Mouse (Mus musculus) stomach, embryonic 16.5 days (tissue): Measurements from ENCODE around the gene Zzef1. TPM values are rescaled to one million over a fixed set of nuclear protein-coding genes. Genes with fewer than 3 reads are reported as not detected.
"Not testable (repeated sequence)": the region's sequence is repeated elsewhere in the genome, so short reads cannot be mapped to it uniquely, and the experiment has no call there.

ENCODE experiments used
- ATAC-seq: fragments of 200-750 bp; cut with Nextera tagmentation; 2 replicates; pipeline ENCODE4 v1.8.0; 2017; ENCODE audit warnings: moderate number of reproducible peaks, moderate TSS enrichment; ENCODE audit not compliant: insufficient read depth, low FRiP score
- H3K27ac ChIP-seq: fragments of 300-500 bp; sonication (generic); 2 replicates; pipeline ENCODE4 v1.5.1; 2014; ENCODE audit warnings: low read length
- H3K27me3 ChIP-seq: fragments of 300-500 bp; sonication (generic); 2 replicates; pipeline ENCODE4 v1.6.1; 2014; ENCODE audit warnings: low read length, control low read depth, mixed read lengths; ENCODE audit not compliant: control insufficient read depth, insufficient read depth
- H3K36me3 ChIP-seq: fragments of 300-500 bp; sonication (generic); 2 replicates; pipeline ENCODE4 v1.6.1; 2014; ENCODE audit warnings: low read length; ENCODE audit not compliant: control insufficient read depth, insufficient read depth
- H3K4me1 ChIP-seq: fragments of 300-500 bp; sonication (generic); 2 replicates; pipeline ENCODE4 v1.6.1; 2014; ENCODE audit warnings: low read length, control low read depth, mixed read lengths; ENCODE audit not compliant: control insufficient read depth, insufficient read depth
- H3K4me2 ChIP-seq: fragments of 300-500 bp; sonication (generic); 2 replicates; pipeline ENCODE4 v1.6.1; 2014; ENCODE audit warnings: low read depth, low read length, mixed read lengths
- H3K4me3 ChIP-seq: fragments of 300-500 bp; sonication (generic); replicated peaks from 2 replicates; pipeline ENCODE4 v1.5.1; 2014; ENCODE audit warnings: mild to moderate bottlenecking, low read length
- H3K9ac ChIP-seq: fragments of 300-500 bp; sonication (generic); 2 replicates; pipeline ENCODE4 v1.6.1; 2014; ENCODE audit warnings: low read length
- H3K9me3 ChIP-seq: fragments of 300-500 bp; sonication (generic); replicated peaks from 2 replicates; pipeline ENCODE4 v1.6.1; 2016; ENCODE audit warnings: low read length, control low read depth; ENCODE audit not compliant: control insufficient read depth
- WGBS: fragments of 180-500 bp; shearing (Covaris S2); extraction: QIAGEN DNeasy Blood & Tissue Kit; methylation state at CpG from one replicate; pipeline ENCODE4 v1.1.7; 2014; 5-methylcytosine and 5-hydroxymethylcytosine counted together
- polyA plus RNA-seq: library from polyadenylated mRNA; unstranded; fragments of >200 nt; fragmentation: Nextera tagmentation; extraction: Ambion mirVana; gene quantifications from 2 replicates; pipeline ENCODE4 v1.2.1, GENCODE M21; 2015

Gene Zzef1
- polyA plus RNA-seq, 1 experiment from 2014 or later: 9.5 TPM

DNA sequence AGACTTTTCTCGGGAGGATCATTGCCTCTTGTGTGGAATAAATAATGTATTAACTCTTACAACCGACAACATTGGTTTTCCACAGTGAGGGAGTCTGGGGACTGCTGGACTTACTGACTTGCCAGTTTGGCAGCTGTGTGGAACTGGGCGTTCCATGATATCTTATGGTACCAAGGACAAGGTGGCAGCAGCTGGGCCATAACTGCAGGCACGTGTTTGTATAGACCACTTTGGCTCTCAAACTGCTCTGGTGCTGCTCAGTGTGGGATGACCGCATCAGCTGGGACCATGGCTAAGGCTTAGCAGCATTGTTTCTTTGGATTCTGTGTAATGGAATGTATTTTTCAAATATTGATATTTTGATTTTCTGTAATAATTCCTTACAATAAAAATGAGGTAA lies 25.2 kb upstream of the Zzef1 start:
- H3K36me3 ChIP-seq: 0 out of 2 replicates have a peak, but pooled peaks cover 5% of the 10 kb centered on the region
- no peaks in the 10 kb centered on the region for H3K27me3 ChIP-seq
- no peak overlapping the region for H3K4me2 ChIP-seq
- 79% methylated on average over 5 of the region's 5 CpGs for WGBS
- no peaks in the 10 kb centered on the region for H3K9me3 ChIP-seq
- H3K9ac ChIP-seq: no peak overlapping the region
- H3K27ac ChIP-seq: no peak overlapping the region
- no peaks in the 10 kb centered on the region; the same call in 1 of the 2 replicates for H3K4me1 ChIP-seq
- H3K4me3 ChIP-seq: no peak overlapping the region
- no peak for ATAC-seq

DNA sequence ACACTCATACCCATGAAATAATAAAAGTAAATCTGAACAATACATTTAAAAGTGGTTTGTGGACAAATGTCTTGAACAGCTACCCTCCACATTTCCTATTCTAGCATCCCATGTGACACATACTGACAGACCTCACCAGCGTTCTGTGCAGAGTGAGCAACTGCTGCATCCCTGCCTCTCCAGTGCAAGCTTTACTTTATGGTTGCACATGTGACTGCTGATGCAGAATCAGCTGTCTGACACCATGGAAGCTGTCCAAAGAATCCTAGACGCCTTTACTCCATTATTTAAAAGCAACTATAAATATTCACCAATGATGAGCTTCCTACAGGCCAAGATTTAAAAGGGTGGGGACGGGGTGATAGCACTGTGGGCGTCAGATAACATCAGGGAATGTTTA lies 24.6 kb upstream of the Zzef1 start:
- H3K4me1 ChIP-seq: no peaks in the 10 kb centered on the region; the same call in 1 of the 2 replicates
- H3K9ac ChIP-seq: no peak overlapping the region
- no peaks in the 10 kb centered on the region for H3K27me3 ChIP-seq
- H3K4me2 ChIP-seq: no peak overlapping the region
- 0 out of 2 replicates have a peak, but pooled peaks cover 5% of the 10 kb centered on the region for H3K36me3 ChIP-seq
- no peaks in the 10 kb centered on the region for H3K9me3 ChIP-seq
- H3K27ac ChIP-seq: no peak overlapping the region
- no peak overlapping the region for H3K4me3 ChIP-seq
- ATAC-seq: no peak
- 51% methylated on average over 4 of the region's 4 CpGs for WGBS

DNA sequence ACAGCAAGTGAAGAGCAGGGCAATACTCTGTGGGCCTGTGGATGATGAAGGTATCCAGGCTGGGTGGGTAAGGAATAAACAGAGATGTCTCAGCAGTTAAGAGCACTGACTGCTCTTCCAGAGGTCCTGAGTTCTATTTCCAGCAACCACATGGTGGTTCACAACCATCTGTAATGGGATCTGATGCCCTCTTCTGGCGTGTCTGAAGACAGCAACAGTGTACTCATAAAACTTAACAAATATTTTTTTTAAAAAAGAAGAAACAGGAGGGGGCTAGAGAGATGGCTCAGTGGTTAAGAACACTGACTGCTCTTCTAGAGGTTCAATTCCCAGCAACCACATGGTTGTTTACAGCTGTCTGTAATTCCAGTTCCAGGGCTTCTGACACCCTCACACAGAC lies 23.4 kb upstream of the Zzef1 start:
- not testable (repeated sequence) for H3K27me3 ChIP-seq, ATAC-seq, H3K4me2 ChIP-seq, H3K36me3 ChIP-seq, H3K4me3 ChIP-seq, H3K27ac ChIP-seq, H3K9ac ChIP-seq, H3K4me1 ChIP-seq, H3K9me3 ChIP-seq
- WGBS: 17% methylated on average over 1 of the region's 1 CpGs

DNA sequence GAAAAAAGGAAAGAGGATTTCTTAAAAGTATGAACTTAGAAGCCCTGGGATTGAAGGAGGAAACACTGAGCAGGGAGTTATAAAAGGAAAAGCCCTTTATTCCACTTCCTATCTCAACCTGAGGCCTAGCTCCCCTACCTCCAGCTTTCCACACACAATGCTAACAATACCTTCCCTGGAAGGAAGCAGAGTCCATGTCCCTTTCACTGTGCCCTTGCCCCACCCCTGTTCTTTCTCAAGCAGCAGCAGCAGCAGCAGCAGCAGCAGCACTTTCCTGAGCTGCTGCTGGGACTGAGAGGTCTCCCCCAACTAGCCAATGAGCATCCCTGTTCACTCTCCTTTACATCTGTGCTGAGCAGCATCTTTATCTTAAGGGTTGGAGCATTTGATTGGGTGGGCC lies 17.1 kb upstream of the Zzef1 start:
- no peak overlapping the region for H3K27ac ChIP-seq
- ATAC-seq: peak; percentile 58; the same call in 1 of the 2 replicates
- H3K36me3 ChIP-seq: no peaks in the 10 kb centered on the region
- H3K4me2 ChIP-seq: no peak overlapping the region
- H3K27me3 ChIP-seq: no peaks in the 10 kb centered on the region
- no peaks in the 10 kb centered on the region for H3K4me1 ChIP-seq
- no peak overlapping the region for H3K4me3 ChIP-seq
- no peaks in the 10 kb centered on the region for H3K9me3 ChIP-seq
- no peak overlapping the region for H3K9ac ChIP-seq

DNA sequence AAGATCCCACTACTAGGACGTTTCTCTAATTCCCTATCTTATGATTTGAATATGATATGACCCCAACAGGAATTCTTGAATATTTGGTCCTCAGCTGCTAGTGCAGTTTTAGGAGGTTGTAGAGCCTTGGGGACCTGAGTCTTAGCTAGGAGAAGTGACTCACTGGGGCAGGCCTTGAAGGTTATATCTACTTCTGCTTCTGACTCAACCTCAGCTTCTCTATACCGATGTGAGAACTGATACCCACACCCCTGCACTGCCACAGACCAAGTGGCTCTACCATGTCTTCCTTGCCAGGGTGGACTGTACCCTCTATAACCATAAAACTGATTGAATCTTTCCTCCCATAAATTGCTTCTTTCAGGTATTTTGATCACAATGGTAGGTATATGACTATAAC lies 13.9 kb upstream of the Zzef1 start:
- WGBS: 53% methylated on average over 2 of the region's 2 CpGs
- no peak overlapping the region for H3K9ac ChIP-seq
- H3K4me2 ChIP-seq: no peak overlapping the region
- H3K36me3 ChIP-seq: no peaks in the 10 kb centered on the region
- H3K27me3 ChIP-seq: no peaks in the 10 kb centered on the region
- no peaks in the 10 kb centered on the region for H3K4me1 ChIP-seq
- no peak overlapping the region for H3K27ac ChIP-seq
- H3K9me3 ChIP-seq: no peaks in the 10 kb centered on the region
- ATAC-seq: no peak
- H3K4me3 ChIP-seq: no peak overlapping the region

DNA sequence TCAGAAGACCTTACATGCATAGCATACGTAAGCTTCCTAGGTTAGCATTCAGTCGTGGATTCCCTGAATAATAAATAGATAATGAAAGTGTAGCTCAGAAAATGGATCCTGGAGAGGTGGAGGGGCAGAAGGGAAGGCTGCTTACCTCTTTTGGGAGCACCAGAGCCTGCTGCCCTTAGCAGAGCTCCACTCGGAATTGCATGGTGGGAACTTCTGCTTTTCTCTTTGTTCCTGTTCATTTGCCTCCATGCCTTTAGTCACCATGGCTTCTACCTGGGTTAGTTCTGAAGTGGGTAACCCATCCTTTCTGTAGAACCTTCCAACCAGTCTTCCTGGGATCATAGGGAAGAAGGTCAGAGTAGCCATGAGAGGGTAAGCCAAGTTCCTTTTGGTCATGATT lies 13.5 kb upstream of the Zzef1 start:
- no peak overlapping the region for H3K9ac ChIP-seq
- 79% methylated on average over 3 of the region's 3 CpGs for WGBS
- no peaks in the 10 kb centered on the region for H3K27me3 ChIP-seq
- no peak overlapping the region for H3K4me3 ChIP-seq
- no peaks in the 10 kb centered on the region for H3K36me3 ChIP-seq
- H3K27ac ChIP-seq: no peak overlapping the region
- H3K4me1 ChIP-seq: no peaks in the 10 kb centered on the region
- ATAC-seq: no peak
- no peaks in the 10 kb centered on the region for H3K9me3 ChIP-seq
- H3K4me2 ChIP-seq: no peak overlapping the region

DNA sequence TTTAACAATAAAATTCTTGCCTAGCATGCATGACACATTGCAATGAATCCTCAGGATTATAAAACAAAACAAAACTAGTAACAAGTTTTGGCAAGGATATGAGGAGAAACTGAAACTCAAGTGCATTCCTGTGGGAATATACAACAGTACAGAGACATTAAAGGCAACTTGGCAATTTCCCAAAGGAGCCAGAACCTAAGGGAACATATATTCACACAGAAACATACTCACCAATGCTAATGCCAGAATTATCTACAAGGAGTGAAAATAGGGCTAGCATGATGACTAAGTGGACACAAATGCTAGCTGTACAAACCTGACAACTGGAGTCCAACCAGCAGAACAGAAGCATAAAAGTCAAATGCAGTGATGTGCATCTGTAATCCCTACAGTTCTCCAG lies 4.0 kb upstream of the Zzef1 start:
- Histone ChIP-seq H3K4me3 (no peak overlapping the region), H3K4me1 (no peaks in the 10 kb centered on the region), H3K4me2 (no peak overlapping the region), H3K36me3 (no peaks in the 10 kb centered on the region), H3K27me3 (no peaks in the 10 kb centered on the region), H3K9me3 (no peaks in the 10 kb centered on the region), H3K9ac (no peak overlapping the region), H3K27ac (no peak overlapping the region)
- no peak for ATAC-seq

DNA sequence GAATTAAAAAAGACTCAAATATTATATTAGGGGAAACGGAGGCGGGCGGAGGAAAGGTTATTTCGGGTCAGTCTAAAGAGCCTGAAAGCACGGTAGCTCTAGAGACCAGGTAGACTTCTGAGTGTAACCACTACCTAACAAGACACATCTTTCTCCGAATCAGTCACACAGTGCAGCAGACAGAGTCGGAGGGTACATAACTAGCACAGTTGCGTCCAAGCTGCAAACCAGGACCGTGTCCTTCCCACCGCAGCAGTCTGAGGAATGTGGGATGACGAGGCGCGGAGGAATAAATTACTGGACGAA lies 924 bp upstream of the Zzef1 start:
- Histone ChIP-seq H3K27me3 (no peaks in the 10 kb centered on the region), H3K4me1 (no peaks in the 10 kb centered on the region), H3K4me2 (peak overlapping the region; percentile 79), H3K27ac (peak overlapping the region; percentile 70), H3K9me3 (no peaks in the 10 kb centered on the region), H3K9ac (peak overlapping the region; percentile 91), H3K36me3 (no peaks in the 10 kb centered on the region), H3K4me3 (peak overlapping the region; percentile 96)
- WGBS: 14% methylated on average over 14 of the region's 14 CpGs
- peak; percentile 19; the same call in 1 of the 2 replicates for ATAC-seq

DNA sequence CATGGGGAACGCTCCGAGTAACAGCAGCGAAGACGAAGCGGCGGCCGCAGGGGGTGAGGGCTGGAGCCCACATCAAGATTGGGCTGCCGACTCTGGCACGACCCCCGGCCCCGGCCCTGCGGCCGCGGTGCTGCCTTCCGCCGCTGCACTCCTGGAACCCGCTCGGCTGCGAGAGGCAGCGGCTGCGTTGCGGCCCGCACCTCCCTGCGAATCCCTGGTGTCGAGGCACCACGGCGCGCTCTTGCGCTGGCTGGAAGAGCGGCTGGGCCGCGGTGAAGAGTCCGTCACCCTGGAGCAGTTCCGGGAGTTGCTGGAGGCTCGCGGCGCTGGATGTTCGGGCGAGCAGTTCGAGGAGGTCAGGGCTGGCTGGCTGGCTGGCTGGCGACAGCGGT lies 266 bp downstream of the Zzef1 start:
- Histone ChIP-seq H3K27ac (peak overlapping the region; percentile 14), H3K27me3 (no peaks in the 10 kb centered on the region), H3K4me1 (no peaks in the 10 kb centered on the region), H3K9ac (peak overlapping the region; percentile 91), H3K4me3 (peak overlapping the region; percentile 96), H3K36me3 (no peaks in the 10 kb centered on the region), H3K4me2 (peak overlapping the region; percentile 90), H3K9me3 (no peaks in the 10 kb centered on the region)
- peak; percentile 61; the same call in 1 of the 2 replicates for ATAC-seq
- WGBS: 0% methylated on average over 42 of the region's 42 CpGs

DNA sequence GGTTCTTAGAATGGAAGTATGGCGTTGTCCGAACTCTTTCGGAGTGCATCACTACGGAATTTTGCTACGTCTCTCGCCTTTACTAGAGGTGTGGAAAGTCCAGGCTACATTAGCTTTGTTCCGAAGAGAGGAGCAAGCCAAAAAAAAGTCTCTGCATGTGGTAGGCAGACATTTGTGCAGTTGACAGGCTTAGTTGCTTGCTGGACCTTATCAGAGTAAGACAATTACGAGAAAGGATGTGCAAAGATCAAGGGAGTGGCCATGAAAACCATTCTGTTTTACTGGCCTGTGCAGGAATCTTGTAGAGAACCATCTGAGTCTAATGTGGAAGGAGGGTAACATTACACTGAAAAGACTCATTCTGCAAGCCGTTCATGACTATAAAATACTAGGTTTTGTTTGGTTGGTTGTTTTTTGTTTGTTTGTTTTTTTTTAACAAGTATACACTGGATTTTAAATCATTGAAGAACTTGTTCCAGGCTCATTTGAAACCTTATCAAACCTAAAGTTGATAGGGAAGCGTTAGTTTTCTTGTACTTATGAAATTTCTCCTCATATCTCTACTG lies 830 bp downstream of the Zzef1 start:
- H3K4me3 ChIP-seq: peak overlapping the region; percentile 96
- no peak overlapping the region for H3K27ac ChIP-seq
- H3K9me3 ChIP-seq: no peaks in the 10 kb centered on the region
- no peak for ATAC-seq
- 13% methylated on average over 10 of the region's 10 CpGs for WGBS
- peak overlapping the region; percentile 90 for H3K4me2 ChIP-seq
- H3K27me3 ChIP-seq: no peaks in the 10 kb centered on the region
- H3K4me1 ChIP-seq: no peaks in the 10 kb centered on the region
- no peaks in the 10 kb centered on the region for H3K36me3 ChIP-seq
- peak overlapping the region; percentile 91 for H3K9ac ChIP-seq
